Mouse (Mus musculus) retina, adult 2 months (tissue): Measurements from ENCODE around the gene Mef2a.

ENCODE experiments used
- DNase-seq: peaks from one replicate; pipeline ENCODE4 v3.0.0-alpha.2; 2012; ENCODE audit warnings: low read depth, low spot score

Gene Mef2a

DNA sequence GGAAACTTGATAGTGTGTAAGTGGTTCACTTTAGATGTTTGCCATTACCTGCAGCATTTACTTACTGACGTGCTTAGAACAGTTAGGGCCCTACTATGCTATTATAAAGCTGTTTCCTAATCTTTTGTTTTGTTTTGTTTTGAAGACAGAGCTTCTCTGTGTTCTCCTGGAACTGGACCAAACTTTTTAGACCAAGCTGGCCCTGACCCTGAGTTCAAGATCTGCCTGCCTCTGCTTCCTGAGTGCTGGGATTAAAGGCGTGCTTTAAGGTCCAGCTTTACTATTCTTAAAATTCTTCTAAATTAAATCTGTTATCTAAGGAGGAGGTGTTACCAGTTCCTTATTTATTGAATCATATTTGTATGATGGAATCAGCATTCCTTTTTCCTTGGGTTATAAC lies 126.6 kb downstream of the Mef2a start:
- DNase-seq: no peak

DNA sequence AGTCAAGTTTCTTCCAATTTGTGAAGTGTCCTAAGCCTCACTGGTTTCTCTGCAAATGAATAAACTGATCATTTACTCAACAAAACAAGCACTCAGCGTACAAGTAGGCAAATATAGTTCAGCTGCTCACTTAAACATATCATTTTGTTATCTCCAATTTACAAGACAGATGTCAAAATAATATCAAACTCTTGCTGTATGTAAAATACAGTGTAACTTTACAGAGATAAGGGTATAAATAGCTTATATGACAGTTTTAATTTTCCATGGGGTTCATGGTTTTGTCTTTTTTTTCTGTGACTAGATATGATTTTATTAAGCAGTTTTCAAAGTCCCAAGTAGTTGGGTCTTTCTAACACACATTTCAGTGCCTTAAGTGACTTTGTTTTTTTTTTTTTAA lies 127.4 kb downstream of the Mef2a start:
- no peak for DNase-seq

DNA sequence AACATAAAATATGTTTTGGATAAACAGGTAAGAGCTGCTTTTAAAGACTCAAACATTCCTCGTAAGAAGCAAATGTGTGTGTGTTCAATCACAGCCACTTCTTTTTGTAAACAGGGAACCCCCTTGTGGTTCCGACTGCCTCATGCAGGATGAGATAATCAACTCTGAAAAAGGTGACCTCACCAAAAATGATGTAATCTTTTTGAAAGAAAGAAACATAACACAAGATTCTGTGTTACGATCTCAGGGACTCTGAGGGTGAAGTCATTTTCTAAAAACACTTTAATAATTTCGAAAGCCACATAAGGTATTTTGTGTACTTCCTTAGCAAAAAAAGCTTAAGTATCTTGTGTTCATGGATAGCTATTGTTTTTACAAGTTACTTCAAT lies 128.8 kb downstream of the Mef2a start:
- no peak for DNase-seq

DNA sequence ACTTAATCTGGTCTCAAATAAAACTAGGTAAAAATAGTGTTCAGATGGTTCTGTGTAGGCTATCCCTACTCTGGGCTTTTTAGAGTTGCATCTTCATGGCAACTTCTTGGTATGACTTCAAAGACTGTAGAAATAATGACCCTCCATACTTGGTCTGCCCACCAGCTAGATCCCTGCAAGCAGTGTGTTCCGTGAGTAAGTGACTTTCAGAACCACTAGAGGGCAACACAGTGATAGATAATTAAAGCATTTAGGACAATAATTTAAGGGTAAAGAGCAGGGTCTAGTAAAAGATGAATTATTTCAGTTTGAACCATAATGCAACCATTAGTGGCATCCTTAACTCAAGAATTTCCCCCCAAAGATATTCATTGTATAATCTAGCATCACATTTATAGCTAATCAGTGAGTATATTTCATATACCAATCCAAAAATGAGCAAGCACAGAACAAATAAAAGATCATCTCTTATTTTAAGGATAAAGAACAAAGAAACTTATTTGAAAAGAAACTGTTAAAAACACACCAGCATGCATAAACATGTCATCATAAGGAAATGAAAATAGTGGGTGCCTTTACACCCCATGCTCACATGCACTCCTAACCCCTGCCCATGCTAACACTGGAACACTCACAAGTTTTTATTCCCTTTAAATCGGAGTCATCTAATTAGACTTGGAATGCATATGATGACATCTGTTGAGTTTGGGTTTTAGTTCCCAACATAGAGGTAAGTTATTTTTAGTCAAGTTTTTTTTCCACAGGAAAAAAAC lies 129.4 kb downstream of the Mef2a start:
- no peak for DNase-seq

DNA sequence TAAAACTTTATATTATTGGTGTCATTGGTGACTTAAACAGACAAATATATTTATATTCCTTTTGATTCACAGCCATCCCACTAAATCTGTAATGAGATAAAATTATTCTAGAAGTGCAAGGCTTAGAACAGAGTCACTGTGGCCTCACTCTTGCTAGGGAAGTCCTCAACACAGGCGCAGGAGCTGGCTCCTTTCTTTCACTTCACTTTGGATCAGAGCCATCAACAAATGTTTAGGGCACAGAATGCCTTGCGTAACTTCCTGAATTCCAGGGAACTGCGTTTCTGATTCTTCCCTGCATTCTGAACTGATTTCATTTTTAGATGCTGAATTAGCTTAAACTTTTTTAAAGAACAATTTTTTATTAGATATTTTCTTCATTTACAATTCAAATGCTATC lies 130.7 kb downstream of the Mef2a start:
- no peak for DNase-seq

DNA sequence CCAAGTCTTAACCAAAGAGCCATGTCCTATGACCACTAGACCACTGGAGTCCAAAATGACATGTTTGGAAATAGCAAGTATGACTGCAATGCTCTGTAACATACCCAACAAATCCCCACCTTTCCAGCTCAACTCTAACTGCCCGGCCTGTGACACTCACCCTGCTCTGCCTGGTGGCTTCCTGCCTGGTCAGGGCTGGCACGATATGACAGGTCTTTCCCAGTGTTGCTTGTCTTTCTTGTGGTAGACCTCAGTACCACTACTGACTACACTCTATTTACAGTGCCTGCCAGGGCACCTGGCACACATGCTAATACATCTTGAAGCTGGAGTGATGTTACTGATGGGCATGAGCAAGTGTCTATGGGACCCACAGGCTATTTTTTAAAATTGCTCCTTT lies 134.9 kb downstream of the Mef2a start:
- no peak for DNase-seq

DNA sequence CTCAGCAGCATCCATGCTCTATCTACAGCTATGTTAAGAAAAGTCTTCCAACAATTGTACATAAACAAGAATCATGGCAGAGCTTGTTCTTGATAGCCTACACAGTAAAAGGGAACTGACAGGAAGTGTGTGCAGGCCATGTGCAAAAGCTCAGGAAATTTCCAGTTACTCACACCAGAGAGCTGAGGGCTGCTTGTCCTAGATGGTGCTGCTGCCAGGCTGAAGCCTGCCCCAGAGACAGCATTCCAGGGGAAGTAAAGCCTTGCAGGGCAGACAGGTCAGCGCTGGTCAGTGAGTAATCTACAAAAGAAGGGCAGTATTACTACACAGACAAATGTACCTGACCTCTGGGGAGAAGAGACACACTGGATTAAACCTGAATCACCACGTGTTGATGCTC lies 136.3 kb downstream of the Mef2a start:
- no peak for DNase-seq

DNA sequence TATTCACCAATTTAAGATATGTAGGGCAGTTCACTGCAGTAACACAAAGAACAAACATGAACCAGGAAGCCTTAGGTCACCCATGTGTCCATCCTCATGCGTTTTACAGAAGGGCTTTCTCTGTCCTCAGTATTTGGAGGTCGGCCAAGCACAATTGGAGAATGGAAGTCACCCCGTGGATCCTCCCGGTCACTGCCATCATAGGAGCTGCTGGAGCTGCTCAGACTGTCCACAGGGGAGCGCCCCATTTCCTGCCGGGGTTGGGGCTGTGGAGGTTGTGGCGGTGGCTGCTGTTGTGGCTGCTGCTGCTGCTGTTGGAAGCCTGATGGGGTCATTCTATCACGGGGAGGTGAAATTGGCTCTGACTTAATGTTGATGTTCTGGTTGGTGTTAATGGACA lies 137.9 kb downstream of the Mef2a start:
- no peak for DNase-seq

DNA sequence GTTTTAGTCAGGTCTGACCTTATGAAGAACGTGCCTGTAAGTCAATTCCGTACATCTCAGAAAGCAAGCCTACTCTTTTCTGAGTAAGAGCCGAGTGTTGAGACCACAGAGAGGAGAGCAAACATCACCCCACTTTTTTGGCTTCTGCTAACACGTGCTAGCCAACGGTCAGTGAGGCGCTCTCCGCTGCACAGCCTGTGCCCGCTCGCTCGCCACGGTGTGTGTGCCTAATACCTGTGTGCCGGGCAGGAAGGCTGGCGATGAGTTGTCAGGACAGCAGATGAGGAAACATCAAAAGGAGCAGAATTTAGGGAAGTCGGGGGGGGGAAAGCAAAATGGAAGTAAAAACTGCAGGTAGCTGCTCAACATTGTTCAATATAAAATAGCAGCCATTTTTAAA lies 140.2 kb downstream of the Mef2a start:
- no peak for DNase-seq

DNA sequence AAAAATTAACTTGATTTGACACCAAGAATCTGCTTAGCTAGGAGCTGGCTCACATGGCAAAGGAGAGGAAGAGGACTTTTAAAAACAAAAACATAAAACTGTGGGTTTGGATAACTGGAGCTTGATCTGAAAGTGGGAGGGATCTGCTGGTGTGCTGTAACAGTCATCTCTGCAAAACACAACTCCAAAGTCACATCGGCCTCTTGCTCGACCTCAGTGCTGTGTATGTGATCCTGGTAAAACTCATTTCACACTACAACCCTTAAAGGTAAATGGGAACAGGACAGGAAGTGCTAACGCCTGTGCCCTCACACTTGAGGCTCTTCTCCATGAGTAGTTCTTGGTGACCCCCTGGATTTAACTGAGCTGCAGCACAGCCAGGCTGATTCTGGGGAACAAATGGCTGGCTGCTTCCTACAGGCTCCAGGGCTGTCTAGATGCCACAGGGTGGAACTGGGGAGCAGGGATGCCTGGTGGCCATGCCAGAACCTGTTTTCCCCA lies 142.0 kb downstream of the Mef2a start:
- no peak for DNase-seq

DNA sequence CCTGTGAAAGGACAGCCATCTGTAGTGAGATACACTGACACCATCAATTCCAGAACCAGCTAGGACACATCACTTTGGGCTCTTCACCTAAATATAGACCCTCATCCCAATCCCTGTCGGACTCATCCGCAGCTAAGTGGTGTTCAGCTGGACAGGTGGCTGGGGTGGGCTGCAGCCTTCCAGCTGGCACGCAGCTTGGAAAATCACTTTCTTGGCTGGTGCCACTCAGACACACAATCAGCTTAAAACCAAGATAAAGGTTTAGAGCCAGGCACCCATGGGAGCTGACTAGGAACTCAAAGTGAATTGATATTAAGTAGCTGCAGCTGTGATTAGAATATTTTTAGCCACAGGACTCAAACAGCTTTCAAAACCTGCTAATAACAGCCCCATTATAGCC lies 142.4 kb downstream of the Mef2a start:
- no peak for DNase-seq

DNA sequence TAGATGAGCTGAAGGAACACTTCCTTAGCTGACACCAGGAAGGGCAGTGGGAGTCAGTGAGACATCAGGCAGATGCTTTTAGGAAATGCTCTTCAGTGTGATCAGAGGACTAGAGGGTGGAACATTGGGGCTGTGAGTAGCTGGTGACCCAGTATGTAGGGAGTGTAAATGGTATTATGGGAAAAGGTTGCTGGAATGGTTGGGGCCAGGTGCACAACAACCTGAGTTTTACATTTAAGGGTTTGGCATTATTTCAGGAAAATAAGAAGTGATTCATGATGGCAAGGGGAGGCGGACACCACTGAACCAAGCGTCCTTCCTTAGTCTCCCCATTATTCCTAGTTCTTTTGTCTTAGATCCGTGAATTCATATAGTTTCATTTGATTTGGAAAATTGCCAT lies 143.0 kb downstream of the Mef2a start:
- no peak for DNase-seq

DNA sequence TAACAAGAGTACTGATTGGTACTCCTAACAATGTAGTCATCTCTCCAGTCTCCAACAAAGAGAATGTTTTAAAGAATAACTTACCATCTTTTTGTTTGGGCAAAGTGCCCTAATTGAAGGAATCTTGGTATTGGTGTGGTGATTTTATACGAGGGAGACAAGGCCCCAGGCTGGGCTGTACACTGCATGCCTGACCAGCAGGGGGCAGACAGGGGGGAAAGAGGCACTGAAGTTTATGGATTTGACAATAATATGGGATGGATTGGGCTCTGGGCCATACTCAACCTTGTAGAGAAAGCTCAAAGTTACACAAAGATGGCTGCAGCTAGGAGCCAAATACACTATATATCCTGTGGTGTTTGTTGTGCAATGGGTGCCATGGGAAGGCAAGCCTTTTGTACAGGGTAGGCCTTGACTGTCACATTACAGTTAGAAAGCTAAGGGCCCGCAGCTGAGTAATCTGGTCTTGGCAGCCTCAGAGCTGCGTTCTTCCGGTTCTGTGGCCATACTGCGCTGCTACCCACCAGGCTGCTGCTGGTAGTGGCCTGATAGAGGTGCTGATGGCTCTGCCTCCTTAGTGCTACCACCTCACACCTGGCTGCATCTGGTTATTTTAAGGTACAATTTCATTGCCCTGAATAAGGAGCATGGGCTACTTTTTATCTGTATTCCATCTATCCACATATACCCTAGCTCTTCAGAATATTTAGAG lies 143.6 kb downstream of the Mef2a start:
- no peak for DNase-seq

DNA sequence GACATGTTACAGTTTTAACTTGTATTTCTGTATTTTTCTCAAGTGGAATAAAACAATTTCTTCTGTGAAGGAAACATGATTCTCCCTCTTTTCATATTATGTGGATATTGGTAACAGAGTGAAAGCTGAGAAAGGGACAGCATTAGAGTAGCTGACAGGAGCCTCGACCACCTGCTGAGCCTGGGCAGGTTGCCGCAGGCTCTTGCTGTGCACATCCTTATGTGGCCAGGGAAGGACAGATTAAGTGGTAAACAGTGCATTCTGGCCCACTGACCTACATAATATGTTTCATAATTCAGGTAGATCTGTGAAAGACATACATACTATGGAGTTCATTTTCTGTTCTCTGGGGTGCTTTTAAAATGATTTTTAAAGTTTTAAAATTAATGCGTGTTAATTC lies 144.3 kb downstream of the Mef2a start:
- no peak for DNase-seq

DNA sequence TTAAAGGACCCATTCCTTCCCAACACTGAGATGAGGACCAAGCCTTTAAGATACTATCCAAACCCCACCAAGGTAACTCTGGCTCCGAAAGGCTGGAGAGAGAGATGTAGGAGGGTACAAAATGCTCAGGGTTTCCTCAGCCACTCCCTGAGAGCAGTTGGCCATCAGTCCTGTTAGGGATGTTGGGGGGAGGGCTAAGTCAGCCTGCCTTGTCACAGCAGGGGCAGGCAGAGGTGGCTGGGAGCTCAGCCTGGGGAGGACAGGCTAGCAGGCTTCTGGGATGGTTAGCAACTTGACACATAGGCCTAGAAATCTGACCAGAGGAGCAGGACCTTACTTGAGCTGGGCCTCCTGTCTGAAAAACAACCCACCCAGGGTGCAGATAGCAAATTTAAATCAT lies 145.1 kb downstream of the Mef2a start:
- no peak for DNase-seq

DNA sequence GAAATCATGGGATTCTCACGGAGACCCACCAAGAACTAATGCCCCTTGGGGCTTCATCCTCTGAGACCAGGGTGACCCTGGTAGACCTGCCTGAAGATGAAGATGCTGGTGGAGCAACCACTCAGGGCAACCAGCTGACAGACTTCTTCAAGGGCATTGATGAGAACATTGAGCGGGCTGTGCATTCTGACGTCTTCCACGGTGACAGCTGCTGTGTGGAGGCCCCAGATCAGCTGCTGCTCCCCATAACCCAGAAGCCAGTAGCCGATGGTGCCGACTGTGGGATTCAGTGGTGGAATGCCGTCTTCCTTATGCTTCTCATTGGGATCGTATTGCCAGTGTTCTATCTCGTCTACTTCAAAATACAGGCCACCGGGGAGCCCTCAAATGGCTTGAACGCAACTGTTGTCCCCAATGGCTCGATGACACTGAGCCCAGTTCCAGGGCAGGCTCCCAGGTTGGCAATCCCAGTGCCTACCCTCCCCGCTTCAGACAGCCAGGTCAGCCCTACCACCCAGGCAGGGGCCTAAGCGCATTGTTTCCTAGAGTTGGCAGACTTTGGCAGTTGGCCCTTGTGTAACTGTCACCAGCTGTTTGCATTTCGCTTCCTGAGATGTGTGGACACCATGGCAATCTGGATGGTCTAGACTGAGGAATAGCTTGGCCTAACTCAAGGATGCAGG lies 146.6 kb downstream of the Mef2a start:
- no peak for DNase-seq

DNA sequence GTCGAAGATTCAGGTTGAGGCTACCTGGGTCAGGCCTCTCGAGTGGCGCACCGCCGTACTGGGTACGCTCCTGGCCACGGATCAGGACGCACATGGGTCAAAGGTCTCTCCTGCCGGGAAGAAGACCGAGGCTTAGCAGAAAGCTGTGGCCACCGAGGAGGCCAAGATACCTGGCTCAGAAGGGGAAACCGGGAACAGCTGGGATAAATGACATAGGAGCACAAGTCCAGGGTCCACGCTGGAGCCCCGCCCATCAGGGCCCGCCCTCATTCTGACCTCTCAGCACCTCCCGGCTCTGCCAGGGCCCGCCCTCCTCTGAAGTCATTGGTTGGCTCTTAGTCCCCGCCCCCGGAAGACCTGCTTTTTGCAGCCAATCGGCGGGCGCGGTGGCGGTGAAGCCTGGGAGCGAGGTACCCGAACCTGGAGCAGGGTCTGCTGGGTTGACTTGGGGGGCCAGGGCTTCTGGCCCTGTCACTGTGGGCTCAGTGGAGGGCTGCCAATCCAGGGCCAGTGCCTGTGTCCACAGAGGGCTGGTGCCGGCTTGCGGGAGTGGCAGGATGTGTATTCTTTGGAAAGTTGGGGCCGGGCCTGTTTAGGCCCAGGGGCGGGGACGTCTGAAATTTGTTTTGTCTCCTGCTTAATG lies 150.3 kb downstream of the Mef2a start, which contains the start of gene Lysmd4:
Gene Lysmd4 (plus strand): TSS at position 325 of the 643 bp plus-strand sequence.
- peak; percentile 74 for DNase-seq

DNA sequence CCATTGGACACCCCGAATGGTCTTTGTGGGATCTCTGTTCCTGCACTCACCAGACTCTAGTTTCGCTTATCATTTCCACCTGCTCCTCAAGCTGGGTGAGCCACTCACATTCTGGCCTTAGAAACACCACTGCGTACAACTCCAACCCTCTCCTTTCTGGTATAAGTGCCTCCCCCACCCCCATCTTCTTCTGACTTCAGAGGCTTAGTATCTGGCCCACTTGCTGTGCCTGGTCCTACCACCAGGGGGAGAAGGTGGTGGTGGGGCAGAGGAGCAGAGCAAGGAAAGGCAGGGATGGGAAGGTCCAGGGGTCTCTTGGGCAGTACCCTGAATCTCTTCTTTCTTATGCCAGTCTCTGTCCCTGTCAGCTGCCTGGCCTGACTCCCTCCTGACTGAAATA lies 155.6 kb downstream of the Mef2a start:
- DNase-seq: no peak

DNA sequence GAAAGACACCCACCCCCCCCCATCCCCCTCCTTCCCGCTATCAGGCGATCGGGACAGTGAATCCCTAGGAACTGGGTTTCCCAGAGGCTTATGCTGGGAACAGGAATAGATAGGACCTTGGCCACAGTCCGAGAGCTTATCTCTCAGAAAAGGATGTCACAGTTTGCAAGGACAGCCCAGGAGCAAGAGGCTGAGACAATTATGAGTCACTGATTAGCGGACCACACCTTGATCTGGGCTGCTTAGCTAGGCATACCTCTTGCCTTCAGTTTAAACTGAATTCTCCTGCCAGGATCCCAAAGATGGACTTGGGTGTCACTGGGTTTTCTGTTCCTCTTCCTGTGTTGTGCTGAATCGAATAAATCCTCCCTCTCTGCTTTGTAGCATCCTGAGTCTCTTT lies 156.3 kb downstream of the Mef2a start:
- no peak for DNase-seq

DNA sequence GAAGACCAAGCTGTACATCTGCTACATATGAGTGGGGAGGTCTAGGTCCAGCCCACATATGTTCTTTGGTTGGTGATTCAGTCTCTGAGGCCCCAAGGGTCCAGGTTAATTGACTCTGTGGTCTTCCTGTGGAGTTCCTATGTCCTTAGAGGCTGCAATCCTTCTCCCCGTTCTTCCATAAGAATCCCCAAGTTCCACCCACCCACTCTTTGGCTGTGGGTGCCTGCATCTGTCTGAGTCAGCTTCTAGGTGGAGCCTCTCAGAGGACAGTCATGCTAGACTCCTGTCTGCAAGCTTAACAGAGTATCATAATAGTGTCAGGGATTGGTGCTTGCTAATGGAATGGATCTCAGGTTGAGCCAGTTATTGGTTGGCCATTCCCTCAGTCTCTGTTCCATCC lies 159.1 kb downstream of the Mef2a start:
- no peak for DNase-seq

DNA sequence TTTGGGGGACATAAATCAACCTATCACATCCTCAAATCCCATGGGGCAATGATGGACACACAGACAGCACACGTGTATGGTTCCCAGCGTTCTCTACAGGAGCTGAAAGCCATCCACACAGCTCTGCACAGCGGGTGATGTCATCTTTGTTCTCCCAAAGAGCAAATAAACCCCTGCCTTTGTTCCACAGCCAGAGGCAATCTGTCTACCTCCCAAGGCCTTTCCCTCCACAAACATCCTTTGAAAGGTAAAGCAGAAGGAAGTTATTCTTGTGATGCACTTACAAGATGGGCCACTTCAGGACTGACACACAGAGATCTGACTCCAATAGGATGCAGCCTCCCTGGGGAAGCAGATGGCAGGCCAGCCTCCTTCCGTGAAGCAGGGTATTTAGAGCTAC lies 160.7 kb downstream of the Mef2a start:
- DNase-seq: no peak

DNA sequence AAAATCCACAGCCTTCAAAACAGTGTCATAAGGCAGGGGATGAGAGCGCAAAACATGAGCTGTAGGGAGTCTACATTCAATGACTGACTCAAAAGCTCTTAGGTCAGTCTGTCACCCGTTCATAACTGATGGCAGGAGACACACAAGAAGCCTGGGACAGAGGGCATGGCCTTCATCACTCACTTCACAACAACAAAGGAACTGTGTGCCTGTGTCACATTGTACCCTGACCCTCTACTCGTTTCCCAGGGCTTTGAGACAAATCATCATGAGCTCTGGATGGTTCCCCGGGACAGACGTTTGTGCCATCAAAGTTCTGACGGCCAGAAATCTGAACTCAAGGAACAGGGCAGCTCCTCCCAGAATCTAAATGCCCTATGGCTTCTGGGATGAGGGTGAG lies 161.3 kb downstream of the Mef2a start:
- DNase-seq: no peak
